Mouse (Mus musculus) left cerebral cortex, adult 18-20 months (tissue): ENCODE data around the gene Irak3. TPM values are rescaled to one million over a fixed set of nuclear protein-coding genes. Genes with fewer than 3 reads are reported as not detected.
A peak's percentile ranks its signal among the peaks of the same experiment; 100 is the strongest.

ENCODE experiments used
- DNase-seq, 2 experiments: peaks; one replicate each; pipeline ENCODE4 v3.0.0; 2021 to 2022; ENCODE audit warnings: low spot score in 2 of 2, mixed read lengths in 1 of 2
- total RNA-seq, 2 experiments: library from RNA; stranded (reverse); gene quantifications; 2 replicates each; pipeline ENCODE4 v1.2.3; 2021

Irak3 gene
- total RNA-seq, 2 experiments from 2014 or later = 0.79 to 1.2 TPM

DNA sequence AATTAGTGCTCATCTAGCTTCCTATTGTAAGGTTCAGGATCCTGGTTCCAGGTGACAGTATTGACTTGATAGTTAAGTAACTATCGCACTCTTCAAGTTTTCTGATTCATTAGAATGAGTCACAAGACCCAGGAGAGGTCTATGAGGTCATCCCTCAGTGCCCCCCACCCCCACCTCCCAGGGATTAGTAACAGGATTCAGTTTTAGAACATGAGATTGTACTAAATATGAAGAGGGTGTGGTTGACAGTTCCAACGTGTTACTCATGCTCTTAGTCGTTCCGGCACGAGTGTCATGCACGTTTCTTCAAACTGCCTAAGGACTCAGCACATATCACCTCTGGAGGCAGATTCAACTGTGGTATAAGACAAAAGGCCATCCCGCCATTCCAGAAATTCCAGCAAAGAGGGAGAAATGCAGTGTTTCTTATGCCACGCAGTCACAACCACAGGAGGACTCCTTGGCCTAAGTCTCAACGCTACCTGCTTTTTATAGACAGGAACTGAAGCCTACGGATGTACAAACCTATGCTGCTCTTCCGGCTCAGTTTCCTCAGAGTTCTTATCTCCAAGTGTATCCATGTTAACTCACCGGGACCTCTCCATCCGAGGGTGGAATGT, 2.8 kb upstream of the Irak3 start:
- DNase-seq = no peak

DNA sequence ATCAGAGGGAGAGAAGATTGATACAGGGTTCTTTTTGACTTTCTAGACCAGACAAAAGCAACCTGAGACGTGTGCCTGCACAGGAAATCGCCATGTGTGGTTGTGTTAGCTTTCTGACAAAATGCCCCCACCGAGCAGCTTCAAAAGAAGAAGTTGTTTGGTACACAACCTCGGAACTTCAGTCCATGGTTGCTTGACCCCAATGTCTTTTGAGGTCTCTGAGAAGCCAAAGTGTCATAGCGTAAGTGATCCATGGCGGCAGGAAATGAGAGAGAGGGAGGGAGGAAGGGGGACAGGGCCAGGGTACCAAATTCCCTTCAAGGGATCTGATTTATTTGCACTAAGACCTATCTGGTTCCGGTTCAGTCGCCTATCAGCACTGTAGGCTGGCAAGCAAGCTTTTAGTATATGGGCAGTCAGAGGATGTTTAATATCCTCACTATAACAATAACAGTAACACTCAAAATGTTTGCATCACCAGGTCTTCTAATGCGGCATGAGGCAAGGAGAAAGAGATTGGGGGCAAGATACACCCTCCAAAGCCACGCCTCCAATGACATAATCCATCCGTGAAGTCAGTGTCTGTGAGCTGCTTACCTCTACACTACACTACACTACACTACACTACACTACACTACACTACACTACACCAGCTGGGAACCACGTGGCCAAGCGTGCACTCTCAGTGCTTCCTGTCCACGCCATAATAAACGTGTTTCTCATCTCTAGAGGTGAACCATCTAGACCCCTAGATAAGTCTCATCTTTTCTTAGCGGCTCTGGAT, 729 bp upstream of the Irak3 start:
- no peak for DNase-seq

DNA sequence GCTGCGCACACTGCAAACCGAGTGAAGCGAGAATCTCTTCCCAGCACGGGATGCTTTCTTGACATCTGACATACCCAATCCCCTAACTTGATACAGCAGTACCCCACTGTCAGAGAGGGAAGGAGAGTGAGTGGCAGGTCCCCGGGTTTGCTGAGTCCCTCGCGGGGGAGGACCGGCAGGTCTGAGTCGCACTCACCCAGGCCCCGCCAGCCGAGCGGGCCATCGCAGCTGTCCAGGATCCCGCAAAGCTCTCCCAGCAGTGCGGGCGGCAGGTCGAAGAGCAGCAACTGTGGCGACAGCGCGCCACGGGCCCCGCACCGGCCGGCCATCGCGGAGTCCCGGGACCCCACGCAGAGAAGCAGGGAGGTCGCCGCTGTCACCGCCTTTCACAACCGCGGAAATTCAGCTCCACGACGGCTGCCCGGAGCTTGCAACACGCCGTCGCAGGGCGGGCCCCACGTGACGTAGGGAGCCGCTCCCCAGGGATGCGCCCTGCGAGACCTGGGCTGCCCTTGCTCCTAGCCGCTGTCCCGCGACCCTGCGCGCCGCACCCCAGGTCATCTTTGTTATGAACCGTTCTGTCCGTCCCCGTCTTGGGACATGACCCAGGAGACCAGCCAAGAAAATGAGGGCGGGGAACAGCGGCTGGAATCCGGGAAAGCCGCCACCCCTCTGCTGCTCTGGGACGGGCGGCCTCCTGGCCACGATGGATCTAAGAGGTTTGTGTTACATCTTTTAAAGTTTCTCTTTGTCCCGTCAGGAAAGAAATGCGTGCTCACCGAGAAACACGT, 604 bp downstream of the Irak3 start, which contains the start of gene Tmbim4:
TSS of gene Tmbim4 (plus strand) at position 460 of the 791 bp plus-strand sequence.
- DNase-seq = peak in 1 of 2 experiments; percentile 19

DNA sequence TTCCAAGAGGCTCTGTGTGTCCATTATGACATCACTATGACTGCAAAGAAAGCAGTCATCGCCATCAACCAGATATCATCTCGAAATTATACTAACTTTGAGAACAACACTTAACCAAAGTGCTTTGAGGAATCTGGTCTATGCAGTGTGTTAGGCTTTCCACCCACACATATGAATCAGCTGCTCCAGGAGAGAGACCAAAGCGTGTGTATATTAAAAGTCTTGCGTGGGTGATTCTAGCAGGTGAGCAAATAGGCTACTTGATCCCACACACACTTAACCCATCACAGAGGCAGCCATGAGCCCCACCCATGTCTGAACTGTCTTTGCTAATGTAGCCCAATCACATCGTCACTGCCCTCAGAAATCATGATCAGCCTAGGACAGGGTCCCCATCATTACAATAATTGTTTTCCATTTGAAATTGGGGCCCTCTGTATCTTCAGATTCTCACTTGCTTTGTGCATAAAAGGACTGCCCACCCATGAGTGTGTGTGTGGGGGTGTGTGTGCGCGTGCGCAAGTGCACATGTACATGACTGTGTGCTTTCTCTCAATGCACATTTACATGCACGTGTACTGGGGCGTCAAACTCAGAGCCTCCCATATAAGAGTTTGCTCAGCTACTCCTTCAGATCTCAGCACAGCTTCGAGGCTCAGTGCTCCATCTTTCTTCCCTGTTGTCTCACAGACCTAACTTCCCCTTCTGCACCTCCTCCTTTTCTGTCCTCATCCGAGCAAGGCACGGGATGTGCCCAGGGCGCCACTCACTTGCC, 4.7 kb downstream of the Irak3 start:
- DNase-seq = peak in 1 of 2 experiments; percentile 7

DNA sequence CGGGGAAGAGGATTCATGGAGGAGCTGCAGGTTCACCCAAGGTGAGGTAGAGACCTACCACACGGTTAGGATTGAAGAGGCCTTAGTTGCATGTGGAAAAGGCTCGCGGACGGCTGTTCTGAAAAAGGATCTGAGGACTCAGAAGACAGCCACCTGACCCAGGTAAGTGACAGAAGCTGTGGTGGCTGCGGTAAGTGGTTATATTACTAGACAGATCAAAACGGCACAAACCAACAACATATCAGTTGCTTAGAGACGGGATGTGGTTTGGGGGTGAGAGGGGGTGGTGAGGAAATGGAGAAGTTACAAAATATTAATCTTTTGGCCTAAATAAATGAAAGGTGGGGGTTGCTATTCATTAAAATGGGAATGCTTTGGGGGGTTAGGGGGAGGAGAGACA, 8.7 kb downstream of the Irak3 start:
- DNase-seq = no peak

DNA sequence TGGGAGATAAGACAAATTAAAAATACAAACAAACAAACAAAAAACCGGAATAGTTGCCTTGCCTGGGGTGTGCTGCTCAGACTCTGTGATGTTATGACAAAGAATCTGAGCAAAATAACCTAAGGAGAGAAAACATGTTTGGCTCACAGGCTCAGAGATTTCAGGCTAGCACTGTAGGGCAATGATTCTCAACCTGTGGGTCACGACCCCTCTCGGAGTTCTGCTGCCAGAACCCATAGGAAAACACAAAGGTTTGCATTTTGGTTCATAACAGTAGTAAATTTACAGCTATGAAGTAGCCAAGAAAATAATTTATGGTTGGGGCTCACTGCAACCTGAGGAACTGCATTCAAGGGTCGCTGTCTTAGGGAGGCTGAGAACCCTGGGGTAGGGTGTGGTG, 9.7 kb downstream of the Irak3 start:
- no peak for DNase-seq

DNA sequence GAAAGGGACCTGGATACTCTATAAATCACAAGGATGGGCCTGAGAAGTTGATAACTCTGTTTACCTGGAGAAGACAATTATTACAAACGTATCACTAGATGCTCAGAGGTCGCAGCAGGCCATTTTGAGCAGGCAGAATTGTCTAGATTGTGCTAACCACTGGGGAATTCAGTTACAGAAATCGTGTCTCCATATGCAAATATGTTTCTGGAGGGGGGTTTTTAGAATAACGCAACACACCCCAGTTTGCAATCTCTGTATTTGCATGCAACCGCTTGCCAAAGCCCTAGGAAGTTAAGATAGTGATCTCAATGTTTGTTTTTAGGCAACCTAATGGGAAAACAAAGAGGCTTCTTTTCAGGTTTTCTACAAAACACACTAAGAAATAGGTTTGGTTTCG, 10.8 kb downstream of the Irak3 start:
- DNase-seq = no peak

DNA sequence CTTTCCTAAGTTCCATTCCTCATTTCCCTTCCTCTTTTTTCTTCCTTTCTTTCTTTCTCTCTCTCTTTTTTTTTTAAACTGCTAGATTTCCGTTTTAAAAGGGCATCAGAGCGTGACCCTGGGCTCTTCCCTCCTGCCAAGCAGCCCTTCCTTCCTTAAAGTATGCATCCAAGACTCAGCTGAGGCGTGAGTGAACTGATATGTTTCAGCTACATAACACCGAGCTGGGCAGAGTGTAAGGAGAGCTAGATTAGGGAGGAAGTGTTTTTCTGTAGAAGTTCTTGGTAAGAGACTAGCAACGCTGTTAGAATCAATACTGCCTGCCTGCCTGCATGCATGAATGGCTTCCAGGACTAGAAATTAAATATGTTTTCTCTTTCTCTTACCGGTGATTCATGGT, 12.1 kb downstream of the Irak3 start:
- DNase-seq = no peak

DNA sequence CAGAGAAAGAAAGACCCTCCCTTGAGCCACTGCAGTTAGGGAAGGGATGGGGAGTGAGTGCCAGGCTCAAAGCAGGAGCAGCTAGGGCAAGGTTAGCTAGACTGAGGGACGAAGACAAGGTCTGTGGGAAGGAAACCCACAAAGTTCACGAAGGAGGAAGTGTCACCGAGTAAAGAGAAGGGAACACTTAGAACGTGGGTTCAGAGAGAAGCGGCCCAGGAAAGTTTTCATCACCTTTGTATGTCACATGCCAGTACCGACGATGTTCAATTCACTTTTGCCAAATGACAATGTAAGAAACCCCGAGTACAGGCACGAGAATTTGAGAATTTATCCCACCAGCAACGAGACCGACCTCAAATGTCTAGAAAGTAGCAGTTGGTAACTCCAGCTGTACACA, 12.7 kb downstream of the Irak3 start:
- DNase-seq = no peak

DNA sequence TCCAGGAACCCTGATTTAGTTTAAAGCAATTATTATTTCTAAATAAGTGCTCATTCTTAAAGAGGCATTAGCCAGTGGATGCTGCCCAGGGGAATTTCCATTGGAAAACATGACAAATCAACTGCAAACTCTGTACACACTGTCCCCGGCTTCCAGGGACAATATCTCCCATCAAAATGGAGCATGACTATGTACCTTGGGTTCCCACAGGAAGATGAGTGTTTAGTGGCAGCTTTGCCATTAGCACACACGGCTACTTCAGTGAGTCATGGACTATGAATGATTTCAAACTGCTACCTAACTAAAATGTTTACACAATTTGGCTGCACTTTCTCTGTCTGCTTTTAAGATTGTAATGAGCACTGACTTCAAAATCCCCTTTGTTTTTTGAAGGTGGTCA, 13.4 kb downstream of the Irak3 start:
- no peak for DNase-seq

DNA sequence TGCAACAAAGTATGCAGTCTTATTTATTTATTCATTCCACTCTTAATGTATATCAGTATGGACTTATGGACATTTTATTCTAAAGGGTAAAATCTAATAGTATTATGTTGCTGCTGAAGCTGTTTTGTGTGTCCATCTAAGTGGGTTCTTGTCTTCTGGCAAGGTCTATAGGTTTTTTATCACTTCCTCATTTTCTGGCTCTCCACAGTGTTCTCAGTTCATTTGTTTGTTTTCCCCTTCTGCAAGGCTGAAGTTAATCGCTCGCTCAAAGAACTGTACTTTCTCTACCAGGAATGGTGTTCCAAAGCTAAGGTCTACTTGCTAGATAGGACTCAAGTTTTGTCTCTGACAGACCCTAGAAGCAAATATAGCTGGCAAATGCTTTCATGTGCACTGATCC, 18.6 kb downstream of the Irak3 start:
- no peak for DNase-seq

DNA sequence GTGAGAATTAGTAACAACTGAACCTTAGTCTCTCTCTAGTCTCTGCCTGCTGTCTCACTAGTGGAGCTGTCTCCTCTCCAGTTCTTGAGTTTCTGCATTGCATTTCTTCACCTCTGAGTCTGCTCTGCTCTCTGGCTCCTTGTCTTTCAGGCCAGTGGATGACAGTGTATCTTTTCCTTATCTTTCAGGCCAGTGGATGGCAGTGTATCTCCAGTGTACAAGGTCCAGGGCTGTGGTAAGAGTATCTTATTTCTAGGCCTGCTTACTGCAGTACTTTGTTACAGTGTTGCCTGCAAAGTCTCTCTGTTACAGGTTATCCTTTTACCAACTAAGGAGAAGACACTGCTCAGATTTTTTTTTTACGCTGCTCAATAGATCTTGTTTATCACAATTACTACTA, 19.0 kb downstream of the Irak3 start:
- DNase-seq = no peak

DNA sequence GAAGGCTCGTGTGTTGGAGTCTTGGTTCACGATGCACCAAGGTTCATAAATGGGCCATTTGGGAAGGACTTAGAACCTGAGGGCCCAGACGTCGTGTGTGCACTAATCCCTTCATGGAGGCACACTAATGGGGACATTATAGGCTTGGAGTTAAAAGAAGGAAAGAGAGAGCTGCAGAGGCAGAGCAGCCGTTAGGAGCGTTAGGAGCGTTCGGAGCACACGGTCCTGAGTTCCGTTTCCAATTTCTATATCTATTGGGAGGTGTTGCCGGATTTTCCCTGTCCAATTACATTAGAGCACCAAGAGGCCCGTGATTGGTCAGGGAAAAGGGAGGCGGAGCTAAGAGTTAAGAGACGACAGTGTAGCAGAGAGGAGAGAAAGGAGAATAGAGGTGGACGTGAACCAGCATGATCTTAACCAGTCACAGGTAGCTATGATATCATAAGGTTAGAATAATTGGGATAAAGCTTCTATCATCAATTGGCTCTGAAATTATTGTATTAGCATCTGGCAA, 27.7 kb downstream of the Irak3 start:
- no peak for DNase-seq

DNA sequence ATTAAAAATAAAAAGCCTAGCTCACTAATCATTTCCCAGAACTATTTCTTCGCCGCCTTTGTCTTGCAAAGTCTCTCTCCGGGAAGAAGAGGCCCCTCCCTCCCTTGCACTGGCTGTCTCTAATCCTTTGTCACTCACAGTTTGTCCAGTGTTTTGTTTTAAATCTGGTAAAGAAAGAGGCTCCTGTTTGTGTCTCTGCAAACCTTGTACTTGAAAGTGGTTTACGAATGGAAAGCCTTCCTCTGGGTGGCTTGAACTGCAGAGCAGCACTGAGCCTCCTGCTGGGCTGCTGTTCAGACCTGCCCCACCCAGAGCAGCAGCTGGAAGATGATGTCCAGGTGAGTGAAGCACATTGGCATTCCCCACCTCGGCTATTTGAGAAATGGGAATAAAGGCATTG, 30.6 kb downstream of the Irak3 start:
- DNase-seq = no peak

DNA sequence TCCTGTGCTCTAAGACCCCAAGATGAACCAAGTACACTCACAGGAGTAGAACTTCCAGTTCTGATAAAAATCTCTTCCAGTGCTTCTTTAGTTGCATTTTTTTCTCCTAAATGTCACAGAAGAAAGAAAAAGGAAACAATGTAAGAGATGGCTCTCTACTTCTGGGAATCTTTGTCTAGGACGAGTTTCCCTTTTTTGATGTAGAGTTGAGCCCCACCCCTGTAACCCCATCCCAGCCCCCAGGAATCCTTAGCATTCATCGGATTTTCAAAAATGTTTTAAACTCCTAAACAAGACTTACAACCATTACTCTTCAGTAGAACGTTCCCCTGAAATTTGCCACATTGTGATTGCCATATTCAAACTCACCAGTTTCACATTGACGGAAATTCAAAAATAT, 31.7 kb downstream of the Irak3 start:
- DNase-seq = no peak

DNA sequence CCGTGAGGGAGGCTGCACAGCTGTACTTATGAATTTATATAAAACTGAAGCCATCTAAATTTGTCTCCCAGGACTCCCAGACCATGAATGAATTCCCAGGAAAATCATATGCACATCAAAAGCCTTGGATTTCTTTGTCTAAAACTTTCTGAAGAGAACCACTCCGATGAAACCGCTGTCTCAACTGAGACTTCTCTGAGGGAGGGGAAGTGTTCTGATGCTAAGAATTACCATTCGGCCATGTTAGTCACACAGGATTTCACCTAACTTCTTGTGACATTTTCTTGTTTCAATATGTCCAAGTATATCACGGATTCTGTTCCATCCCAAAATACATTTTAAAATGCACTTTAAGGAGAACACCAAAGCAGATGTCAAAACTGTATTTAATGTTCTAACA, 32.1 kb downstream of the Irak3 start:
- DNase-seq = no peak

DNA sequence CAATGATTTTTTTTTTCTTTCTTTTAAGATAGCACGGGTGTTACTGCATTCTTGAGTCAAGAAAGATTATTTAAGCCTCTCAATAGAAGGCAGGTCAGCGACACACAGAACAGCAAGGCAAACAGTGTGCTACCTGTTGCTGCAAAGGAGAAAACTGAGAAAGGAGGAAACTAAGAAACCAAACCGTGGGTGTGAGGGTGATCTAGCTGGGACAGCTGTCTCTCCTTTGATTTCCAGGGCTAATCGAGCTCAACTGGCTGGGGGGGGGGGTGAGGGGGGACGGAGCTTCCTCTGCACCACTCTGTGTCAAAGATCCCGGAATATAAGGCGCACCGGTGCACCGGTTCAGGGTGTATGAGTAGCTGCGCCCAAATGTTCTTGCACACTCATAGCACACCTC, 32.9 kb downstream of the Irak3 start:
- DNase-seq = no peak

DNA sequence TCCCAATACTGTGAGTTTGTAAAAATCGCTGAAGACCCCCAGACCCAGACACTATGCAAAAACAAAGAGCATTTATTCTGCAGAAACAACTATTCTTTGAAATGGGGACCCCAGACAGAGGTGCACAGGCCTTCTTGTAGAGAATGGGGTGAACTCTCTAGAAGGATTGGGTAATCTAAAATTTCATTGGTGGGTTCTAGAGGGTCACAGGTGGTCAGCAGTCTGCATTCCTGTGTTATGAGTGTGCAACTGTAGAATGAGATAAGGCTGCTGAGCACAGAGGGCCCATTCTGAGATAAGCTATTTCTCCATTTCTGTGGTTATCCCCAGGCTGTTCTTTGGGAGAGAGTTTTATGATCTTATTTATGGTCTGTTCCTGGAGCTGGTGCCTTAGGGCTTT, 33.9 kb downstream of the Irak3 start:
- no peak for DNase-seq

DNA sequence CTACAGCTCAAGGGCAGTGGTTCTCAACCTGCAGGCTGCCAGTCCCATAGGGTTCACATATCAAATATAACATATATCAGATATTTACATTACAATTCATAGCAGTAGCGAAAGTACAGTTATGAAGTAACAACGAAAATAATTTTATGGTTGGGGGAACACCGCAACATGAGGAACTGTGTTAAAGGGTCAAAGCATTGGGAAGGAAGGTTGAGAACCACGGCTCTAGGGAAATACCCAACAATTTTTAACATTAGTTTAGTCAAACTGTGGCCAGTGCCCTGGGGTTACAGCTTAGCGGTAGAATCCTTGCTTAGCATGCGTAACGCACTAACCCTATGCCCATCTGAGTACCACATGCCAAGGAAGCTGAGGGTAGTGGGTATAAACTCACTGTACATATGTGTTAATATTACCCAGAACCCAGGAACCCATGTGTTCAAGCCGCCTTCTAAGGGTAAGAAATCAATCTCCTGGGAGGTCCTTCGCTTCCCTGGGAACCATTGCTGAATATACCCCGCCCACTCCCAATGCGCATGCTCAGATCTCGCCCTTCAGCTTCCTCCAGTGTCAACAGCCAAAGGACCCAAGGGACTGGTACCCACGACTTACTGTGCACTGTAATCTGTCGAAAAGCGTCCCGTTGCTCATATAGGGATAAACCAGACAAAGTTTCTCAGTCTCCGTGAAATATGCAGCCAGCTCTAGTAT, 36.0 kb downstream of the Irak3 start:
- DNase-seq = no peak
